ENCODE assay signal across 8 mouse cellular contexts in the genomic region with DNA sequence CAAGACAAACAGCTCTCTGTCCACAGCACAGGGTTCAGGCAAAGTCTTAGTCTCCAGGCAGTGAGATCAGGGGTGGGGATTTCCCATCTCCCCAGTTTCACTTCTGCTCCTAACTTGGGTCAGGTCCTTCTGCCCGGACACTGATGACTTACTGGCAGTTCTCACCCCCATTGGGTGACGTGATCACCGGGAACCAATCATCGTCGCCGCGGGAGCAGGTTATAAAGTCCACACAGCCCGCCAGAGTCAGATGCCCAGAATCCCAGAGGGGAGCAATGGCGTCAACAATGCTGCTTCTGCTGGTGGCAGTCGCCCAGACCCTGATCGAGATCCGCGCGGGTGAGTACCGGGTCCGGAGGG. TPM values are rescaled to one million over a fixed set of nuclear protein-coding genes. Genes with fewer than 3 reads are reported as not detected.
DNase-seq lines count a peak whose midpoint lies in the region; ATAC-seq and TF ChIP-seq lines count a peak whose summit lies in the region.

H2-Q4 (plus strand) TSS at position 249 of the 360 bp plus-strand sequence.

- no peaks in the 10 kb centered on the region for H3K4me1 ChIP-seq in hindbrain, embryonic 11.5 days (replicated peaks; ENCODE audit: control insufficient read depth, insufficient read depth, low read length)
- H3K4me1 ChIP-seq in lung, embryonic 16.5 days (replicated peaks; ENCODE audit: control insufficient read depth, insufficient read depth, low read length), result no peaks in the 10 kb centered on the region; the same call in 1 of the 2 replicates
- peaks cover 10% of the 10 kb centered on the region for H3K4me1 ChIP-seq in thymus, adult 2 months (replicated peaks; ENCODE audit: control insufficient read depth, insufficient read depth, low read length)

- H3K27me3 ChIP-seq in hindbrain, embryonic 11.5 days (ENCODE audit: control insufficient read depth, insufficient read depth, low read length), result no peaks in the 10 kb centered on the region
- 0 out of 2 replicates have a peak, but pooled peaks cover 2% of the 10 kb centered on the region for H3K27me3 ChIP-seq in lung, embryonic 16.5 days (ENCODE audit: control insufficient read depth, insufficient read depth, low read depth, low read length)
- no peaks in the 10 kb centered on the region for H3K27me3 ChIP-seq in thymus, adult 2 months (ENCODE audit: control insufficient read depth, insufficient read depth, low read length)

- peak; percentile 92 for DNase-seq in Muller cell, postnatal 12 days (ENCODE audit: inconsistent ontology term)
- DNase-seq in cerebellum, postnatal 14 days, result peak; percentile 85 to 87
- peak; percentile 64 to 79 for DNase-seq in frontal cortex, postnatal 10 days (ENCODE audit: low spot score in 2 of 2)
- peak; percentile 80 for DNase-seq in hindbrain, embryonic 11.5 days (ENCODE audit: low spot score)
- DNase-seq in layer of hippocampus, adult 9-11 months, result peak; percentile 92
- peak; percentile 82 for DNase-seq in ovary, adult 18-20 months (ENCODE audit: low spot score)
- DNase-seq in thymus, adult 2 months, result peak; percentile 95

- peak; percentile 79 for ATAC-seq in hindbrain, embryonic 11.5 days (ENCODE audit: low FRiP score)
- peak; percentile 98 for ATAC-seq in lung, embryonic 16.5 days (ENCODE audit: low read depth)

- no peaks in the 10 kb centered on the region for H3K9me3 ChIP-seq in hindbrain, embryonic 11.5 days (ENCODE audit: control insufficient read depth, low read length)
- H3K9me3 ChIP-seq in lung, embryonic 16.5 days (ENCODE audit: control insufficient read depth, low read length), result no peaks in the 10 kb centered on the region; the same call in 1 of the 2 replicates

- WGBS in hindbrain, embryonic 11.5 days, result under 1% methylated on average over 12 of the region's 16 CpGs
- WGBS in lung, embryonic 16.5 days, result 0% methylated on average over 16 of the region's 16 CpGs
- under 1% methylated on average over 16 of the region's 16 CpGs for WGBS in thymus, adult 2 months

- H3K9ac ChIP-seq in hindbrain, embryonic 11.5 days (ENCODE audit: low read depth, low read length), result peak within 1 kb of the TSS; percentile 24
- peak within 1 kb of the TSS; percentile 73 for H3K9ac ChIP-seq in lung, embryonic 16.5 days (ENCODE audit: low read length)

- no peak within 1 kb of the TSS for H3K27ac ChIP-seq in hindbrain, embryonic 11.5 days (ENCODE audit: low read depth, low read length)
- H3K27ac ChIP-seq in lung, embryonic 16.5 days (ENCODE audit: low read length), result 0 out of 2 replicates have a peak within 1 kb of the TSS, but pooled peaks have one; percentile 39
- peak within 1 kb of the TSS; percentile 26; the same call in 1 of the 2 replicates for H3K27ac ChIP-seq in thymus, adult 2 months (ENCODE audit: control insufficient read depth, insufficient read depth, low read length)

- H3K4me3 ChIP-seq in hindbrain, embryonic 11.5 days (ENCODE audit: low read depth, low read length), result peak within 1 kb of the TSS; percentile 40
- peak within 1 kb of the TSS; percentile 77 for H3K4me3 ChIP-seq in lung, embryonic 16.5 days (ENCODE audit: low read length)
- H3K4me3 ChIP-seq in thymus, adult 2 months (ENCODE audit: control insufficient read depth, insufficient read depth, low read length), result peak within 1 kb of the TSS; percentile 92

- H3K36me3 ChIP-seq in hindbrain, embryonic 11.5 days (ENCODE audit: control insufficient read depth, insufficient read depth, low read length), result no peaks in the 10 kb centered on the region
- H3K36me3 ChIP-seq in lung, embryonic 16.5 days (ENCODE audit: control insufficient read depth, insufficient read depth, low read length), result no peaks in the 10 kb centered on the region
- no peaks in the 10 kb centered on the region for H3K36me3 ChIP-seq in thymus, adult 2 months (ENCODE audit: control insufficient read depth, insufficient read depth, low read length)

- peak within 1 kb of the TSS; percentile 74 for H3K4me2 ChIP-seq in hindbrain, embryonic 11.5 days (replicated peaks; ENCODE audit: low read depth, low read length)
- H3K4me2 ChIP-seq in lung, embryonic 16.5 days (ENCODE audit: low read depth, low read length), result peak within 1 kb of the TSS; percentile 98

- 0 out of 2 replicates have a peak, but pooled peaks have one; percentile 20 for TF ChIP-seq CTCF in thymus, adult 2 months (IDR thresholded peaks at IDR 0.05; ENCODE audit: borderline replicate concordance, control insufficient read depth, extremely low read depth, insufficient read depth, low read length, poor library complexity)

- peak; percentile 93 for TF ChIP-seq POLR2A in thymus, adult 2 months (IDR thresholded peaks at IDR 0.05; ENCODE audit: control insufficient read depth, extremely low read depth, insufficient read depth, low read length, poor library complexity)

RNA-seq across cellular contexts. Expression of gene H2-Q4, which starts in this region (rescaled TPM):
- 1.5 and 2.4 TPM in 2 replicates for polyA plus RNA-seq in hindbrain, embryonic 11.5 days (2014; fragmentation: Nextera tagmentation; extraction: Ambion mirVana)
- polyA plus RNA-seq in lung, embryonic 16.5 days (2015; fragmentation: Nextera tagmentation; extraction: Ambion mirVana), result 5.9 and 6.5 TPM in 2 replicates
- polyA plus RNA-seq in thymus, adult 2 months (2012; rRNA removed), result 272 and 274 TPM in 2 replicates

Comparison
In these comparisons a context has a peak if more than half of its experiments do, and no peak if none do; other contexts are left out.
1. RNA of gene H2-Q4 (polyA plus RNA-seq): 272 to 274 TPM in thymus, adult 2 months; 5.9 to 6.5 TPM in lung, embryonic 16.5 days and 1.5 to 2.4 TPM in hindbrain, embryonic 11.5 days; every median in the first group is over 10 times any median in the second.
2. H3K4me3 ChIP-seq: peak in every context shown above with its lines; median percentile 92 in thymus, adult 2 months; 77 in lung, embryonic 16.5 days; 40 in hindbrain, embryonic 11.5 days.
3. Peak in every context shown above with its lines, with median percentiles within 50 percentile points of each other: DNase-seq.